Mouse (Mus musculus): ENCODE results near the gene Rin2. TPM values are rescaled to one million over a fixed set of nuclear protein-coding genes. Genes with fewer than 3 reads are reported as not detected.

The Rin2 gene
- polyA plus RNA-seq, 1 experiment from 2014 or later = 28.9 TPM

- Histone ChIP-seq H3K27me3 (no peaks in the 10 kb centered on the region), H3K27ac (no peak overlapping the region), H3K4me1 (no peaks in the 10 kb centered on the region), H3K4me2 (no peak overlapping the region), H3K36me3 (no peaks in the 10 kb centered on the region), H3K9ac (no peak overlapping the region), H3K4me3 (no peak overlapping the region), H3K9me3 (no peaks in the 10 kb centered on the region)
- ATAC-seq (ENCODE audit: borderline replicate concordance, extremely low read depth, low FRiP score, low TSS enrichment) = no peak
- 74% methylated on average over 2 of the region's 2 CpGs for WGBS
Observed at GRCm38 (mm10) chr2:145802626-145803025, 127.6 kb downstream of the Rin2 start.

DNA sequence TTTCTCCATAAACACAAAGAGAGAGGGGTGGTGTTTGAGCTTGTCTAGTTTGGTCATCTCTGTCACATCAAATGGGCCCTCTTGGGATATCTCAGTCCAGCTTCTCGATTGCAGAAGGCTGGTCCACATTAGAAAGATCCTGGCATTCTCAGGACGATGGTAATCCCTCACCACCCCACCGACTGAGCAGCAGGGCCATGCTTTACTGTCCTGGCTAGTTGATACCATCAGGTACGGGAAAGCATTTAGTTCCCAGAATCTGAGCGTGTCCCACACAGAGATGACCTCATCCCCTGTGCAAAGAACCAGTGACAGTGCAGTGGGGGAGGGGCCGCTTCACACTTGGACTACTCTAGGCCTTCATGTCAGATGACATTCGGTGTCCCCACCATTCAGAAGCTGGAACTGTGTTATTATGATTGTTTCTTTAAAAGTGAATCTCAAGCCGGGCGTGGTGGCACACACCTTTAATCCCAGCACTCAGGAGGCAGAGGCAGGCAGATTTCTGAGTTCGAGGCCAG, 128.9 kb downstream of the Rin2 start:
- Histone ChIP-seq H3K9me3 (no peaks in the 10 kb centered on the region), H3K4me3 (no peak overlapping the region), H3K4me1 (no peaks in the 10 kb centered on the region), H3K4me2 (no peak overlapping the region), H3K36me3 (no peaks in the 10 kb centered on the region), H3K9ac (no peak overlapping the region), H3K27ac (no peak overlapping the region), H3K27me3 (no peaks in the 10 kb centered on the region)
- ATAC-seq (ENCODE audit: borderline replicate concordance, extremely low read depth, low FRiP score, low TSS enrichment) = no peak; the same call in 1 of the 2 replicates
- WGBS = 90% methylated on average over 10 of the region's 10 CpGs

DNA sequence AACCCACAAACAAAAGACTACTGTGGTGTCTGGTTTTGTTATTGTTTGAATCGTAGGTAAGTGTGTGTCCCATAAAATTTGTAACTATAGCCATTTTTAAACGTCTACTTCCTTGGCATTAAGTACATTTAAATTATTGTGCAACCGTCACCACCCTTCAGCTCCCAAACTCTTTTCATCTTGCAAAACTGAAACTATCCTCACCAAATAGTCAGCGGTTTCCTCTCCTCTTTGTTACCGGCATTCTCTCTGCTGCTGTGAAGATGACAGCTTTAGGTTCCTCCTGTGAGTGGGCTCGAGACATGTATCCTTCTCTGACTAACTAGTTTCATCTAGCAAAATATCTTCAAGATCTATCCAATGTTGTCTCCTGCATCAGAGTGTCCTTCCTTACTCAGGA, 129.5 kb downstream of the Rin2 start:
- Histone ChIP-seq H3K4me2 (no peak overlapping the region), H3K4me3 (no peak overlapping the region), H3K9ac (no peak overlapping the region), H3K27ac (no peak overlapping the region), H3K27me3 (no peaks in the 10 kb centered on the region), H3K9me3 (no peaks in the 10 kb centered on the region), H3K36me3 (no peaks in the 10 kb centered on the region), H3K4me1 (no peaks in the 10 kb centered on the region)
- no peak for ATAC-seq (ENCODE audit: borderline replicate concordance, extremely low read depth, low FRiP score, low TSS enrichment)
- 88% methylated on average over 6 of the region's 6 CpGs for WGBS

GRCm38 (mm10) chr2:145807276-145807675, 132.3 kb downstream of the Rin2 start:
- no peaks in the 10 kb centered on the region for H3K36me3 ChIP-seq
- WGBS = 52% methylated on average over 2 of the region's 2 CpGs

GRCm38 (mm10) chr2:145808251-145808650, 133.2 kb downstream of the Rin2 start:
- Histone ChIP-seq H3K27me3 (no peaks in the 10 kb centered on the region), H3K9me3 (no peaks in the 10 kb centered on the region), H3K27ac (no peak overlapping the region), H3K9ac (no peak overlapping the region), H3K4me1 (no peaks in the 10 kb centered on the region), H3K4me3 (no peak overlapping the region), H3K4me2 (no peak overlapping the region), H3K36me3 (no peaks in the 10 kb centered on the region)
- ATAC-seq (ENCODE audit: borderline replicate concordance, extremely low read depth, low FRiP score, low TSS enrichment) = no peak; the same call in 1 of the 2 replicates
- WGBS = 87% methylated on average over 2 of the region's 2 CpGs

More at GRCm38 (mm10) chr2:145807276-145807675, 132.3 kb downstream of the Rin2 start:
- no peaks in the 10 kb centered on the region for H3K9me3 ChIP-seq
- no peak overlapping the region for H3K27ac ChIP-seq
- H3K27me3 ChIP-seq = no peaks in the 10 kb centered on the region
- ATAC-seq (ENCODE audit: borderline replicate concordance, extremely low read depth, low FRiP score, low TSS enrichment) = no peak
- no peak overlapping the region for H3K4me3 ChIP-seq
- H3K4me1 ChIP-seq = no peaks in the 10 kb centered on the region
- H3K4me2 ChIP-seq = no peak overlapping the region
- no peak overlapping the region for H3K9ac ChIP-seq

DNA sequence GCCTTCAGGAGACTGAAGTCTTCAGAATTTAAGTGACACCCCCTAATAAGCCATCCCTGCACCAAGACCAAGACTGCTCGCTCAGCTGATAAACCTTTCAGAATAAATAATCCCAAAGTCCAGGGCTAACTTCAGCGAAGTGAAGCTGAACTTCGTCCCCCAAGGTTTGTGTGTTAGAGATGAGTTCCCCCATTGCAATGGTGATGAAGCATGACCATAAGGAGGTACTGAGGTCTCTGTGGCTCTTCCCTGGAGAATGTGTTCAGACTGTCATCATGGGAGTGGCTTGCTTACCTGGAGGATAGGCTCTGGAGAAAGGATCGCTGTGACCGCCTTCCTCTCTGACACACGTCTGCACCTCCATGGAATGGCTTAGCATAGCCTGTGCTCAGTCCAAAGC, 133.7 kb downstream of the Rin2 start:
- Histone ChIP-seq H3K4me1 (no peaks in the 10 kb centered on the region), H3K4me2 (no peak overlapping the region), H3K9ac (no peak overlapping the region), H3K27me3 (no peaks in the 10 kb centered on the region), H3K9me3 (no peaks in the 10 kb centered on the region), H3K27ac (no peak overlapping the region), H3K36me3 (no peaks in the 10 kb centered on the region), H3K4me3 (no peak overlapping the region)
- no peak for ATAC-seq (ENCODE audit: borderline replicate concordance, extremely low read depth, low FRiP score, low TSS enrichment)
- WGBS = 85% methylated on average over 6 of the region's 6 CpGs

- Histone ChIP-seq H3K4me1 (no peaks in the 10 kb centered on the region), H3K36me3 (no peaks in the 10 kb centered on the region), H3K4me3 (no peak overlapping the region), H3K27me3 (no peaks in the 10 kb centered on the region), H3K9me3 (no peaks in the 10 kb centered on the region), H3K27ac (no peak overlapping the region), H3K4me2 (no peak overlapping the region), H3K9ac (no peak overlapping the region)
- 53% methylated on average over 5 of the region's 5 CpGs for WGBS
- no peak for ATAC-seq (ENCODE audit: borderline replicate concordance, extremely low read depth, low FRiP score, low TSS enrichment)
Observed at GRCm38 (mm10) chr2:145810676-145811075, 135.7 kb downstream of the Rin2 start.

DNA sequence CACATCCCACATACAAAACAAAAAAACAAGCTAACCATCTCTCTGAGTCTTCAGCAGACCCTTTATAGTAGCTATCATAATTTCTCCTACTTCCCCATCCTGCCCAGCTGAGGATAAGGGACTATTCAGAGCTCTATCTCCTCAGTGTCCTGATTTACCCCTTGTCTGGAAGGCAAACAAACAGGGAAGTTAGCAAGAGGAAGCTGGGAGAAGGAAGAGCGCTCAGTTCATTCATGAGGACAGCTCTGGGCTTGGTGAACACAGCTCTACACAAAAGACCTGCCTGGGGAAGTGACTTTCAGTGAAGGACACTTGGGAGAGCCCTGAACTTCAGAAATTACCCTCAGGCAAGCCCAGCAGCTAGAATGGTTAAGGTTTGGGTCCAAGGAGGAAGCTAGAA, 137.8 kb downstream of the Rin2 start:
- Histone ChIP-seq H3K9me3 (no peaks in the 10 kb centered on the region; the same call in 1 of the 2 replicates), H3K36me3 (0 out of 2 replicates have a peak, but pooled peaks cover 3% of the 10 kb centered on the region)
- ATAC-seq (ENCODE audit: borderline replicate concordance, extremely low read depth, low FRiP score, low TSS enrichment) = no peak

GRCm38 (mm10) chr2:145817195-145817594, 142.2 kb downstream of the Rin2 start:
- ATAC-seq (ENCODE audit: borderline replicate concordance, extremely low read depth, low FRiP score, low TSS enrichment) = no peak
- 44% methylated on average over 5 of the region's 5 CpGs for WGBS
- Histone ChIP-seq H3K4me3 (no peak overlapping the region), H3K9me3 (no peaks in the 10 kb centered on the region; the same call in 1 of the 2 replicates), H3K36me3 (0 out of 2 replicates have a peak, but pooled peaks cover 3% of the 10 kb centered on the region), H3K4me2 (no peak overlapping the region), H3K27me3 (no peaks in the 10 kb centered on the region), H3K4me1 (peaks cover 1% of the 10 kb centered on the region; the same call in 1 of the 2 replicates), H3K27ac (no peak overlapping the region), H3K9ac (no peak overlapping the region)

More for the DNA sequence above, 137.8 kb downstream of the Rin2 start:
- Histone ChIP-seq H3K4me3 (no peak overlapping the region), H3K27ac (no peak overlapping the region), H3K4me1 (no peaks in the 10 kb centered on the region), H3K27me3 (no peaks in the 10 kb centered on the region), H3K9ac (no peak overlapping the region), H3K4me2 (no peak overlapping the region)
- WGBS = 82% methylated on average over 1 of the region's 1 CpGs

DNA sequence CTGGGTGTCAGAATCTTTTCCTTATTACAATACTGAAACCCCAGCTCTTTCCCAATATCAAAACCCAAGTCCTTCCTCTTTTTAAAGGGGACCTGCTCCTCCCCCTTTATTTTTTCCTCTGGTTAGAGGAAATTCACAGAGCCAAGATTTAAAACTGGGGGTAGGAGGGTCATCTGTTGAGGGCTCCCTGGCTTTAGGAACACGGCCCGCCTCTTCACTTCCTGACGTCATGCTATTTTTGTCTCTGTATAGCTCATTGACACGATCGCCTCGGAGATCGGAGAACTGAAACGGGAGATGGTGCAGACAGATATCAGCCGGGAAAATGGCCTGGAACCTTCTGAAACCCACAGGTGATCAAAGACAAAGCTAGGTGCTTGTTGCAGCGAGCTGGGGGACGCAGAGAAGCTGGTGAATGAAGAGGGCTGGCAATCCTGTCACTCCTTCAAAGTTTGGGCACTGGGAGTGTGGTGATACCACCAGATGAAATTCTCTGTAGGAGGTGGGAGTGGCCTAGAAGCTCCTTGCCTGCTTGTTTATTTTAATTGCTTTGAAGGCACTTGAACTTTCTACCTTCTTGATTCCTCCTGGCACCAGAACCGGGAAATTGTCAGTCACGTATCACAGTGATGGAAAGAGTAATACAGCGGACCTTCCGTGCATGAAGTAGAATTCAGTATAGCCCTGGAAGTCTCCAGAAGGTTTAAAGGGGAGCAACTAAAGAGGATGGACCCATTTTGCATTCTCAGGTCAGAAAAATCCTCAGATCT, 147.2 kb downstream of the Rin2 start:
- peak overlapping the region; percentile 8; the same call in 1 of the 2 replicates for H3K4me2 ChIP-seq
- H3K4me3 ChIP-seq = no peak overlapping the region
- H3K27me3 ChIP-seq = no peaks in the 10 kb centered on the region
- peaks cover 3% of the 10 kb centered on the region for H3K4me1 ChIP-seq
- H3K27ac ChIP-seq = no peak overlapping the region
- 60% methylated on average over 15 of the region's 15 CpGs for WGBS
- H3K9me3 ChIP-seq = no peaks in the 10 kb centered on the region
- no peaks in the 10 kb centered on the region for H3K36me3 ChIP-seq
- no peak for ATAC-seq (ENCODE audit: borderline replicate concordance, extremely low read depth, low FRiP score, low TSS enrichment)
- H3K9ac ChIP-seq = no peak overlapping the region

GRCm38 (mm10) chr2:145822783-145823729, 148.0 kb downstream of the Rin2 start:
- Histone ChIP-seq H3K4me3 (no peak overlapping the region), H3K27ac (no peak overlapping the region), H3K27me3 (no peaks in the 10 kb centered on the region), H3K4me1 (peaks cover 3% of the 10 kb centered on the region), H3K9ac (no peak overlapping the region), H3K9me3 (no peaks in the 10 kb centered on the region), H3K4me2 (0 out of 2 replicates have a peak overlapping the region, but pooled peaks have one; percentile 8), H3K36me3 (no peaks in the 10 kb centered on the region)
- WGBS = 62% methylated on average over 3 of the region's 3 CpGs
- ATAC-seq (ENCODE audit: borderline replicate concordance, extremely low read depth, low FRiP score, low TSS enrichment) = peak; percentile 56; the same call in 1 of the 2 replicates
